Mouse (Mus musculus): Measurements from ENCODE around the gene Ssh2. TPM values are rescaled to one million over a fixed set of nuclear protein-coding genes. Genes with fewer than 3 reads are reported as not detected.

Ssh2 gene
- polyA plus RNA-seq (2015; fragmentation: Nextera tagmentation; extraction: Ambion mirVana) = 20.2 and 21.2 TPM in 2 replicates

GRCm38 (mm10) chr11:77215951-77216760 lies at the start of gene Ssh2:
Gene Ssh2, plus strand, starts transcription at chr11:77216287.
- under 1% methylated on average over 61 of the region's 82 CpGs for WGBS
- H3K4me3 ChIP-seq (ENCODE audit: low read depth, low read length) = peak within 1 kb of the TSS; percentile 87
- peaks cover 29% of the 10 kb centered on the region for H3K4me1 ChIP-seq (ENCODE audit: control insufficient read depth, insufficient read depth, low read length)
- H3K4me2 ChIP-seq (ENCODE audit: low read length) = peak within 1 kb of the TSS; percentile 92
- peak within 1 kb of the TSS; percentile 99 for H3K9ac ChIP-seq (ENCODE audit: low read depth, low read length)
- H3K27ac ChIP-seq (ENCODE audit: low read length) = peak within 1 kb of the TSS; percentile 99
- no peaks in the 10 kb centered on the region for H3K27me3 ChIP-seq (ENCODE audit: control insufficient read depth, insufficient read depth, low read depth, low read length)
- ATAC-seq = peak; percentile 93
- no peaks in the 10 kb centered on the region for H3K9me3 ChIP-seq (replicated peaks; ENCODE audit: control insufficient read depth, low read length, poor library complexity, severe bottlenecking)
- no peaks in the 10 kb centered on the region for H3K36me3 ChIP-seq (ENCODE audit: control insufficient read depth, insufficient read depth, low read length)

DNA sequence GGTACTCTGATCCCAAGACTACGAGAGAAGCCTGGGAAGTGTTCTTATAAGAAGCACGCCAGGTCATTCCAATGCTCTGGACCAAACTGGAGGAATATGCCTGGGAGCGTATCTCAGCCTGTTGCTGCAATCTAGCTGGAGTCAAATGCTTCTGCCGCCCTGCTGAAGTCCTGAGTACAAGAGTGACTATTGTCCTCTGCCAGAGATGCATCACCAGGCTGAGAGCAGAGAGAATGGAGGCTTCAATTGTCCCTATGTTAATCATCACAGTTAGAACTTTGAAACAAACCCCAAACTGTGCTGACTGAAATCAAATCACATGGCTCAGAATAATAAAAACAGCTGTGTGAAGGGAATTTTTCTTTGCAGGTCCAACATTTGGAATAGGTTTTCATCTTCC lies 42.4 kb upstream of the Ssh2 start:
- WGBS = 51% methylated on average over 4 of the region's 4 CpGs
- no peak overlapping the region for H3K4me3 ChIP-seq (ENCODE audit: low read depth, low read length)
- no peak overlapping the region for H3K4me2 ChIP-seq (ENCODE audit: low read length)
- no peak overlapping the region for H3K27ac ChIP-seq (ENCODE audit: low read length)
- H3K4me1 ChIP-seq (ENCODE audit: control insufficient read depth, insufficient read depth, low read length) = no peaks in the 10 kb centered on the region
- no peaks in the 10 kb centered on the region for H3K9me3 ChIP-seq (replicated peaks; ENCODE audit: control insufficient read depth, low read length, poor library complexity, severe bottlenecking)
- no peak for ATAC-seq
- H3K9ac ChIP-seq (ENCODE audit: low read depth, low read length) = no peak overlapping the region
- H3K36me3 ChIP-seq (ENCODE audit: control insufficient read depth, insufficient read depth, low read length) = no peaks in the 10 kb centered on the region
- H3K27me3 ChIP-seq (ENCODE audit: control insufficient read depth, insufficient read depth, low read depth, low read length) = no peaks in the 10 kb centered on the region

DNA sequence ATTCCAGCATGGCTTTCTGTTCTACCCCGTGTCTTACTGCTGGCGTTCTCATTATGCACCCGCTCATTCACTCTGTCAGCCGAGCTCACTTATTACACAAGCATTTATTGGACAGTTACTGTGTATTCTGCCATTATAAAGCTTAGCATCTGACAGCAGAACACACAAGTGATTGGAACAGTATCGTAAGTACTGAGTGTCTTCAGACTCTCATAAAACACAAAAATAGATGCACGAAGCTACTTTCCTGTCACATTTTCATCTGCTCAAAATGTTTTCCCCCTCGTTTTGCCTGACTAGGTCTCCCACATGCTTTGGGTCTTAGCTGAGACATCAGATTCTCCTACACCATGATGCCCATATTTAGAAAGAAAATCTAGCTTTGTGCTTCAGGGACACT lies 41.6 kb upstream of the Ssh2 start:
- Histone ChIP-seq H3K9ac (ENCODE audit: low read depth, low read length) (no peak overlapping the region), H3K9me3 (replicated peaks; ENCODE audit: control insufficient read depth, low read length, poor library complexity, severe bottlenecking) (no peaks in the 10 kb centered on the region), H3K4me2 (ENCODE audit: low read length) (no peak overlapping the region), H3K27ac (ENCODE audit: low read length) (no peak overlapping the region), H3K4me3 (ENCODE audit: low read depth, low read length) (no peak overlapping the region), H3K27me3 (ENCODE audit: control insufficient read depth, insufficient read depth, low read depth, low read length) (no peaks in the 10 kb centered on the region), H3K4me1 (ENCODE audit: control insufficient read depth, insufficient read depth, low read length) (no peaks in the 10 kb centered on the region), H3K36me3 (ENCODE audit: control insufficient read depth, insufficient read depth, low read length) (no peaks in the 10 kb centered on the region)
- no peak for ATAC-seq
- 65% methylated on average over 7 of the region's 7 CpGs for WGBS

- WGBS = 86% methylated on average over 3 of the region's 3 CpGs
- no peak overlapping the region for H3K27ac ChIP-seq (ENCODE audit: low read length)
- no peaks in the 10 kb centered on the region for H3K27me3 ChIP-seq (ENCODE audit: control insufficient read depth, insufficient read depth, low read depth, low read length)
- no peak overlapping the region for H3K4me3 ChIP-seq (ENCODE audit: low read depth, low read length)
- no peaks in the 10 kb centered on the region for H3K36me3 ChIP-seq (ENCODE audit: control insufficient read depth, insufficient read depth, low read length)
- peaks cover 6% of the 10 kb centered on the region; the same call in 1 of the 2 replicates for H3K4me1 ChIP-seq (ENCODE audit: control insufficient read depth, insufficient read depth, low read length)
- ATAC-seq = no peak
- no peak overlapping the region for H3K9ac ChIP-seq (ENCODE audit: low read depth, low read length)
- no peak overlapping the region for H3K4me2 ChIP-seq (ENCODE audit: low read length)
- no peaks in the 10 kb centered on the region for H3K9me3 ChIP-seq (replicated peaks; ENCODE audit: control insufficient read depth, low read length, poor library complexity, severe bottlenecking)
Observed at GRCm38 (mm10) chr11:77179771-77180170, 36.3 kb upstream of the Ssh2 start.

GRCm38 (mm10) chr11:77180886-77181285 lies 35.2 kb upstream of the Ssh2 start:
- ATAC-seq = no peak
- no peak overlapping the region for H3K4me3 ChIP-seq (ENCODE audit: low read depth, low read length)
- H3K9ac ChIP-seq (ENCODE audit: low read depth, low read length) = no peak overlapping the region
- no peaks in the 10 kb centered on the region for H3K9me3 ChIP-seq (replicated peaks; ENCODE audit: control insufficient read depth, low read length, poor library complexity, severe bottlenecking)
- no peaks in the 10 kb centered on the region for H3K27me3 ChIP-seq (ENCODE audit: control insufficient read depth, insufficient read depth, low read depth, low read length)
- peaks cover 6% of the 10 kb centered on the region; the same call in 1 of the 2 replicates for H3K4me1 ChIP-seq (ENCODE audit: control insufficient read depth, insufficient read depth, low read length)
- H3K4me2 ChIP-seq (ENCODE audit: low read length) = no peak overlapping the region
- WGBS = 40% methylated on average over 4 of the region's 4 CpGs
- H3K27ac ChIP-seq (ENCODE audit: low read length) = no peak overlapping the region
- no peaks in the 10 kb centered on the region for H3K36me3 ChIP-seq (ENCODE audit: control insufficient read depth, insufficient read depth, low read length)

- Histone ChIP-seq H3K36me3 (ENCODE audit: control insufficient read depth, insufficient read depth, low read length) (no peaks in the 10 kb centered on the region), H3K4me1 (ENCODE audit: control insufficient read depth, insufficient read depth, low read length) (peaks cover 6% of the 10 kb centered on the region; the same call in 1 of the 2 replicates), H3K27ac (ENCODE audit: low read length) (no peak overlapping the region), H3K4me3 (ENCODE audit: low read depth, low read length) (no peak overlapping the region), H3K4me2 (ENCODE audit: low read length) (no peak overlapping the region), H3K9me3 (replicated peaks; ENCODE audit: control insufficient read depth, low read length, poor library complexity, severe bottlenecking) (no peaks in the 10 kb centered on the region), H3K9ac (ENCODE audit: low read depth, low read length) (no peak overlapping the region), H3K27me3 (ENCODE audit: control insufficient read depth, insufficient read depth, low read depth, low read length) (no peaks in the 10 kb centered on the region)
- 85% methylated on average over 5 of the region's 5 CpGs for WGBS
- no peak for ATAC-seq
Observed at GRCm38 (mm10) chr11:77181528-77181927, 34.6 kb upstream of the Ssh2 start.

DNA sequence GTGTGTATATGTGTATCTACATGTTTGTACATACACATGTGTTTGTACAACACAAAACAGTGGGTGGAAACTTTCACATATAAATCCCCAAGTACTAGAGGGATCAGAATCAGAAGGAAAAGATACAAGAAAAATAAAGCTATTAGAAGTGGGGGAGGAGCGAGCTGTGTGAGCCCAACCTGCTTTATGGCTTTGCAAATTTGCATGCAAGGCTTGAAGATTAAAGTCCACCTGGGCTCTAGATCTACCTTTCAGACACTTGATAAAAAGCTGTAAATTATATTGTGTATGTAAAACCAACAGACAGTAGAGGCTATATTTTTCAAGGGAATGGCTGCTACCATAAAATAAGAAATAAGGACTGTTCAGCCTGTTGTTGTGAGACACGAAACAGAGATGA lies 34.0 kb upstream of the Ssh2 start:
- Histone ChIP-seq H3K27ac (ENCODE audit: low read length) (no peak overlapping the region), H3K9me3 (replicated peaks; ENCODE audit: control insufficient read depth, low read length, poor library complexity, severe bottlenecking) (no peaks in the 10 kb centered on the region), H3K4me3 (ENCODE audit: low read depth, low read length) (no peak overlapping the region), H3K4me1 (ENCODE audit: control insufficient read depth, insufficient read depth, low read length) (peaks cover 6% of the 10 kb centered on the region; the same call in 1 of the 2 replicates), H3K4me2 (ENCODE audit: low read length) (no peak overlapping the region), H3K36me3 (ENCODE audit: control insufficient read depth, insufficient read depth, low read length) (no peaks in the 10 kb centered on the region), H3K9ac (ENCODE audit: low read depth, low read length) (no peak overlapping the region), H3K27me3 (ENCODE audit: control insufficient read depth, insufficient read depth, low read depth, low read length) (no peaks in the 10 kb centered on the region)
- no peak for ATAC-seq
- WGBS = 75% methylated on average over 2 of the region's 2 CpGs

- Histone ChIP-seq H3K27me3 (ENCODE audit: control insufficient read depth, insufficient read depth, low read depth, low read length) (no peaks in the 10 kb centered on the region), H3K9me3 (replicated peaks; ENCODE audit: control insufficient read depth, low read length, poor library complexity, severe bottlenecking) (no peaks in the 10 kb centered on the region), H3K9ac (ENCODE audit: low read depth, low read length) (no peak overlapping the region), H3K27ac (ENCODE audit: low read length) (no peak overlapping the region), H3K4me1 (ENCODE audit: control insufficient read depth, insufficient read depth, low read length) (peaks cover 6% of the 10 kb centered on the region; the same call in 1 of the 2 replicates), H3K4me3 (ENCODE audit: low read depth, low read length) (no peak overlapping the region), H3K4me2 (ENCODE audit: low read length) (no peak overlapping the region), H3K36me3 (ENCODE audit: control insufficient read depth, insufficient read depth, low read length) (no peaks in the 10 kb centered on the region)
- 21% methylated on average over 2 of the region's 2 CpGs for WGBS
- ATAC-seq = no peak
Observed at GRCm38 (mm10) chr11:77182616-77183015, 33.5 kb upstream of the Ssh2 start.

DNA sequence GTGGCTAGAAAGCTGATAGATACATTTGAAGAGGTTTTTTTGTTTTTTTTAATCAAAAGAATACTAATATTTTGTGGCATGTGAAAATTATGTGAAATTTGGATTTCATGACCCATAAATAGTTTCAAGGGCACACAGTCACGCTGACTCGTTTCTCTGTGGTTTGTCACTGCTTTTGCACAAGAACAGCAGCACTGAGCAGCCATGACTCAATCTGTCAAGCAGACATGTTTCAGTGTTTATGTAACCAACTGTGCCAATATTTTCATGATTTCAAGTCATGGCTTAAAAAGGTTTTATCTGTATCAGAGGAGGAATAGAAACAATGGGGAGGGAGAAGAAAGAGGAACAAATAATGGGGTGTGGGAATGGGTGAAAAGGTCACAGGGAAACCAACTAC lies 31.2 kb upstream of the Ssh2 start:
- no peak for ATAC-seq
- 62% methylated on average over 2 of the region's 2 CpGs for WGBS

More for the DNA sequence above, 31.2 kb upstream of the Ssh2 start:
- Histone ChIP-seq H3K9me3 (replicated peaks; ENCODE audit: control insufficient read depth, low read length, poor library complexity, severe bottlenecking) (no peaks in the 10 kb centered on the region), H3K27ac (ENCODE audit: low read length) (no peak overlapping the region), H3K4me1 (ENCODE audit: control insufficient read depth, insufficient read depth, low read length) (peaks cover 6% of the 10 kb centered on the region; the same call in 1 of the 2 replicates), H3K36me3 (ENCODE audit: control insufficient read depth, insufficient read depth, low read length) (no peaks in the 10 kb centered on the region), H3K4me3 (ENCODE audit: low read depth, low read length) (no peak overlapping the region), H3K27me3 (ENCODE audit: control insufficient read depth, insufficient read depth, low read depth, low read length) (no peaks in the 10 kb centered on the region), H3K4me2 (ENCODE audit: low read length) (no peak overlapping the region), H3K9ac (ENCODE audit: low read depth, low read length) (no peak overlapping the region)
